Comparison of ENCODE assay signal across 12 mouse cellular contexts in the genomic region with DNA sequence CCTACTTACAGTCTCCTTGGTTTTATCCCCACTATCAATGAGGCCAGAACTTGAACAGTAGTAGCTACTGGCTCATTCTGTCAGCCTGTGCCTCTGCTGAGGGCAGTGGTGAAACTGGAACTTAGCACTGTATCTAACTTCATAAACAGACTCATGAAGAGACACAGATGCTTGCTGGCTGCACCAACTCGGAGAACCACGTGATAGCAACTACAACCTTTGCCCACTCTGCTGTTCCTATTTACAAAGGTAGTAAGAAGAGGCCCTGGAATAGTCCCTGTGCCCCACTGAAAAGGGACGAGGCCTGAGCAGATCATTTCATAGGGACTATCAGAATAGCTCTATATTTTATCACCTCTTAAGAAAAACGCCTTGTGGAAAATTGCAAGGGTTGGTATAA.
DNase-seq lines count a peak whose midpoint lies in the region; ATAC-seq lines count a peak whose summit lies in the region.
"Had no signal": no experiment of that assay in that cellular context is flagged by ENCODE, and none has a peak within 500 bp of the region (broad histone marks: within the 10 kb centered on the region; RNA-seq: fewer than 3 reads in every experiment).

No protein-coding gene starts in this region.

- H3K9ac ChIP-seq in embryonic facial prominence, embryonic 13.5 days, result no peak overlapping the region
- H3K9ac ChIP-seq in kidney, embryonic 15.5 days, result no peak overlapping the region
- no peak overlapping the region for H3K9ac ChIP-seq in liver, embryonic 16.5 days (ENCODE audit: low read depth, low read length)

- no peak overlapping the region for H3K4me2 ChIP-seq in embryonic facial prominence, embryonic 13.5 days
- no peak overlapping the region for H3K4me2 ChIP-seq in kidney, embryonic 15.5 days
- no peak overlapping the region for H3K4me2 ChIP-seq in liver, embryonic 16.5 days (ENCODE audit: low read depth, low read length)

- 60% methylated on average over 4 of the region's 4 CpGs for WGBS in embryonic facial prominence, embryonic 13.5 days
- WGBS in kidney, embryonic 15.5 days, result 48% methylated on average over 4 of the region's 4 CpGs
- 48% methylated on average over 4 of the region's 4 CpGs for WGBS in liver, embryonic 16.5 days (ENCODE audit: insufficient replicate concordance)
- WGBS in forebrain, embryonic 10.5 days, result 80% methylated on average over 4 of the region's 4 CpGs

- no peak overlapping the region for H3K4me3 ChIP-seq in embryonic facial prominence, embryonic 13.5 days
- no peak overlapping the region for H3K4me3 ChIP-seq in kidney, embryonic 15.5 days (replicated peaks)
- no peak overlapping the region for H3K4me3 ChIP-seq in liver, embryonic 16.5 days (ENCODE audit: low read depth, low read length)
- H3K4me3 ChIP-seq in forebrain, embryonic 10.5 days, result no peak overlapping the region
- H3K4me3 ChIP-seq: erythroblast, embryonic 14.5 days; myocyte had no signal

- H3K27me3 ChIP-seq in embryonic facial prominence, embryonic 13.5 days, result no peaks in the 10 kb centered on the region
- no peaks in the 10 kb centered on the region for H3K27me3 ChIP-seq in kidney, embryonic 15.5 days
- no peaks in the 10 kb centered on the region for H3K27me3 ChIP-seq in liver, embryonic 16.5 days (ENCODE audit: control insufficient read depth, insufficient read depth, low read depth, low read length)
- H3K27me3 ChIP-seq in forebrain, embryonic 10.5 days (ENCODE audit: poor library complexity, severe bottlenecking), result no peaks in the 10 kb centered on the region

- H3K4me1 ChIP-seq in embryonic facial prominence, embryonic 13.5 days, result no peaks in the 10 kb centered on the region; the same call in 1 of the 2 replicates
- peaks cover 17% of the 10 kb centered on the region for H3K4me1 ChIP-seq in kidney, embryonic 15.5 days
- H3K4me1 ChIP-seq in liver, embryonic 16.5 days (ENCODE audit: control insufficient read depth, low read depth, low read length), result no peaks in the 10 kb centered on the region; the same call in 1 of the 2 replicates
- no peaks in the 10 kb centered on the region for H3K4me1 ChIP-seq in forebrain, embryonic 10.5 days

- H3K9me3 ChIP-seq in embryonic facial prominence, embryonic 13.5 days, result no peaks in the 10 kb centered on the region
- no peaks in the 10 kb centered on the region for H3K9me3 ChIP-seq in kidney, embryonic 15.5 days (replicated peaks)
- no peaks in the 10 kb centered on the region for H3K9me3 ChIP-seq in liver, embryonic 16.5 days (replicated peaks; ENCODE audit: control insufficient read depth, low read length)
- H3K9me3 ChIP-seq in forebrain, embryonic 10.5 days, result no peaks in the 10 kb centered on the region

- H3K27ac ChIP-seq in embryonic facial prominence, embryonic 13.5 days, result peak overlapping the region; percentile 55; the same call in 1 of the 2 replicates
- 0 out of 2 replicates have a peak overlapping the region, but pooled peaks have one; percentile 18 for H3K27ac ChIP-seq in kidney, embryonic 15.5 days
- H3K27ac ChIP-seq in liver, embryonic 16.5 days (ENCODE audit: low read length), result peak overlapping the region; percentile 33; the same call in 1 of the 2 replicates
- H3K27ac ChIP-seq in forebrain, embryonic 10.5 days, result no peak overlapping the region

- DNase-seq in frontal cortex, adult 2 months (ENCODE audit: extremely low spot score in 1 of 2, low spot score in 1 of 2), result no peak
- no peak for DNase-seq in ovary, postnatal 14 days (ENCODE audit: low spot score)
- DNase-seq in forebrain, embryonic 10.5 days (ENCODE audit: extremely low spot score, low spot score), result no peak
- DNase-seq: cerebellum, postnatal 25 days; left cerebral cortex, postnatal 4 days had no signal

- H3K36me3 ChIP-seq in embryonic facial prominence, embryonic 13.5 days, result no peaks in the 10 kb centered on the region
- no peaks in the 10 kb centered on the region for H3K36me3 ChIP-seq in kidney, embryonic 15.5 days
- no peaks in the 10 kb centered on the region for H3K36me3 ChIP-seq in liver, embryonic 16.5 days (ENCODE audit: control insufficient read depth, insufficient read depth)
- H3K36me3 ChIP-seq in forebrain, embryonic 10.5 days (replicated peaks), result no peaks in the 10 kb centered on the region

- peak; percentile 36 for ATAC-seq in frontal cortex, adult (ENCODE audit: low TSS enrichment)
- no peak for ATAC-seq in embryonic facial prominence, embryonic 13.5 days (ENCODE audit: insufficient number of reproducible peaks, insufficient read depth, low FRiP score, low TSS enrichment, low read depth)
- ATAC-seq in kidney, embryonic 15.5 days (replicated peaks; ENCODE audit: low FRiP score), result peak; percentile 45; the same call in 1 of the 2 replicates
- ATAC-seq in liver, embryonic 16.5 days (ENCODE audit: low read depth), result peak; percentile 86
- ATAC-seq in monocyte, adult 5-6 weeks (replicated peaks; ENCODE audit: insufficient number of reproducible peaks, low FRiP score, low TSS enrichment, poor library complexity, severe bottlenecking), result no peak

Comparison
In these comparisons a context has a peak if more than half of its experiments do, and no peak if none do; other contexts are left out.
1. ATAC-seq: peak in frontal cortex, adult (single experiment), kidney, embryonic 15.5 days (single experiment) and liver, embryonic 16.5 days (single experiment); none in embryonic facial prominence, embryonic 13.5 days (single experiment) and monocyte, adult 5-6 weeks (single experiment).